Mouse (Mus musculus): ENCODE data around the gene Epha10. TPM values are rescaled to one million over a fixed set of nuclear protein-coding genes. Genes with fewer than 3 reads are reported as not detected.

Gene Epha10
- not detected for polyA plus RNA-seq (2015; fragmentation: Illumina TruSeq; extraction: RNeasy Lipid Tissue Mini Kit (QIAGEN cat#74804); ENCODE audit: insufficient read depth, low read depth, low replicate concordance)

DNA sequence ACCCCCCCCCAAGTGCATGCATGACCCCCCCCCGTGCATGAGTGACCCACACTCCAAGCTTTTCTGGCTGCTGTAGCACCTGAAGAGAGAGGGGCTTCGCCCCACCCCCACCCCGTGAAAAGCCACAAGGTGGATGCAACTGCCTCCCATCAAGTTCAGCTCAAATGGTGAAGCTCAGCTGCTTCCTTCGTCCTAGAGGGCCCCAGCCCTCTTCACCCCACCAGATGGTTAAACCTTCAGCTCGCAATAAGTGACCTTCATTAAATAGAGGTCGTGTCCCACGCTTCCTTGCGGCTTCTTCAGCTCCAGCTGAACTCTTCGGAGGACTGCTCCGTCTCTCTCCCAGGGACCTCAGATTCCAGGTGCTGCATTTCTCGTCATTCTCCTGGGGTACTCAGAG lies at the start of gene Epha10:
Gene Epha10 (plus strand): TSS at position 301 of the 400 bp plus-strand sequence.

DNA sequence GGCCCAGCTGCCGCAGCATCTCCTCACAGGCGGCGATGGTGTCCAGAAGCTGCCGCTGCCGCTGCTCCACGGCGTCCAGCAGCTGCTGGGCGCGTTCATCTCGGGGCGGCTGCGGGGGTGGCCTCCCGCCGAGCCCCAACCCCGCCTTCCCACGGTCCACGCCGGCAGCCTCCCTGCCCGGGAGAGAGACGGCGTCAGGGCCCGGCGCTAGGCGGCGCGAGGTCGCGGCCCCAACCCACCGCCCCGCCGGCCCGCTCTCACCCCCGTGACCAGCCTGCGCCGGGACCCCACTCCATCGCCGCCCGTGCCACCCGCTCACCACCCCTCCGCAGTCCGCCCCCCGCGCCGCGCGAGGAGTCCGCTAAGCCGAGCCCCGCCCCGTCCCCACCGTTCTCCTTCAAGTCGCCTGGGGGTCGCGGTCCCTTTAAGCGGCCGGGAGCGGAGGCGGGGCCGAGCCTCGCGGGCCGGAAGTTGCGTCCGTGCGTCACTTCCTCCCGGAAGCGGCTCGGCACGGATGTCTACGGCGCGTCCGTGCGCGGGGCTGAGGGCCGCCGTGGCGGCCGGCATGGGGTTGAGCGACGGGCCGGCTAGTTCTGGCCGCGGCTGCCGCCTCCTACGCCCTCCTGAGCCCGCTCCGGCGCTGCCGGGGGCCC lies 30.3 kb upstream of the Epha10 start, which contains the start of gene Yrdc:
Gene Yrdc (plus strand): TSS at position 419 of the 653 bp plus-strand sequence.

DNA sequence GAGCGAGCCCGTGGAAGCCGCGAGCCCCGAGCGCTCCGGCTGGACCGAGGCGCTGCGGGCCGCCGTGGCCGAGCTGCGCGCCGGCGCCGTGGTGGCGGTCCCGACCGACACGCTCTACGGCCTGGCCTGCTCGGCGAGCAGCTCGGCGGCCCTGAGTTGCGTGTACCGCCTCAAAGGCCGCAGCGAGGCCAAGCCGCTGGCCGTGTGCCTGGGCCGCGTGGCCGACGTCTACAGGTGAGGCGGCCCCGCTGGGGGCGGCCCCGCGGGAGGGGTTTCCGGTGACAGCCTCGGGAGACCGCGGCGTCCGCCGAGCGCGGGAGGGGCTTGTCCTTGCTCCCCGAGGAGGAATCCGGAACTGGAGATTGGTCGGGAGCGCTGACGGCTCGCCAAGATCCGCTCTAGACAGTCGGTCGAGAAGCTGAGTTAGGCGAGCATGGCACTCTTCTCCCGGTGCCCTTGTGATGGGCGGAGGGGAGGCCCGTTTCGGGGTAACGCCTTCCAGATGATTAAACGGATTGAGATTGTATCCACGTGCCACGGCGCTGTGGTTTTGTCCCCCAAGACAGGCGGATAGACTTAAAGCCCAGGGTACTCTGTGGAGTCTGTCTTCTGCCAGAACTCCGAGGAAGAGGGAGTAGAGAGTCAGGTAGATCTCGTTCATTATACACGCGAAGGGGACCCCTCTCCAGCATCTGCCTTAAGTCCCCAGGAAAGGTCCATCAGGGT lies 29.6 kb upstream of the Epha10 start, which contains the start of gene 1110065P20Rik:
Gene 1110065P20Rik (minus strand): TSS at position 264 of the 726 bp plus-strand sequence.

DNA sequence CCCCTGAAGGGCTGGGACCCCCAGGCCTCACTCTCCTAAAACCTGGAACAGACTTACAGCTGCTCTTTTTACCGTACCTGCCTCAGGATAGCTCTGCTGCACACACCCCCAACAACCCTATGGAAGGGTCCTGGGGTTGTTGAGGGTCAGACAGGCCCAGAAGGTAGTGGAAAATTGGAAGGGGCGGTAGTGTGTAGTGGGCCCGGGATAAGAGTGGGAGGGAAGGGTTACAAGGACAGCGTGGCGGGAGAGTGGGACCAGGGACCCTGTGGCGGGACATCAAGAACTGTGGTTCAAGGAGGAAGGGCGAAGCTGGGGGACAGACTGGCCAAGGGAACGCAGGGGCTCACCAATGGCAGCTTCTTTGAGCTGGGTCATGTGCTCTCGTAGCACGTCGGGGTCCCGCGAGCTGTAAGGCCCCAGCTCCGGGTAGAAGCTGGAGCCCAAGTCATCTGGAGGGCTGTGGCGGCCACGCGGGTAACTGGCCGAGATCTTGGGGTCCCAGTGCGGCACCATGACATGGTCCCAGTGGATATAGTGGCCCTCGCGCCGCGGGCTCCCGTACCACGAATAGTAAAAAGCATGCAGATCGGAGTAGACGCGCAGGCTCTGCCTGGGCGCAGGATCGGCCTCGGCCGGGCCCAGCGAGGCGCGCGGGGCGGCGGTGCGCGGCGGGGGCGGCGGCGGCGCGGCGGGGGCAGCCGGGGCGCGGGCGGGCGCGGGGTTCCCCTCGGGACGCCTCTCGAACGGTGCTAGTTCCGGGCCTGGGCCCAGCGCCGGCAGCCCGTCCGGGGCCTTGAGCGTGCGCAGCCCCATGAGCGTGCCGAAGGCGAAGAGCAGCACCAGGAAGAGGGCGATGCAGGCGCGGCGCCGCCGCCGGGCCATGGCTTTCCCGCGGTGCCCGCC lies 19.2 kb upstream of the Epha10 start, which contains the start of gene Maneal:
Gene Maneal (minus strand): TSS at position 889 of the 906 bp plus-strand sequence.

DNA sequence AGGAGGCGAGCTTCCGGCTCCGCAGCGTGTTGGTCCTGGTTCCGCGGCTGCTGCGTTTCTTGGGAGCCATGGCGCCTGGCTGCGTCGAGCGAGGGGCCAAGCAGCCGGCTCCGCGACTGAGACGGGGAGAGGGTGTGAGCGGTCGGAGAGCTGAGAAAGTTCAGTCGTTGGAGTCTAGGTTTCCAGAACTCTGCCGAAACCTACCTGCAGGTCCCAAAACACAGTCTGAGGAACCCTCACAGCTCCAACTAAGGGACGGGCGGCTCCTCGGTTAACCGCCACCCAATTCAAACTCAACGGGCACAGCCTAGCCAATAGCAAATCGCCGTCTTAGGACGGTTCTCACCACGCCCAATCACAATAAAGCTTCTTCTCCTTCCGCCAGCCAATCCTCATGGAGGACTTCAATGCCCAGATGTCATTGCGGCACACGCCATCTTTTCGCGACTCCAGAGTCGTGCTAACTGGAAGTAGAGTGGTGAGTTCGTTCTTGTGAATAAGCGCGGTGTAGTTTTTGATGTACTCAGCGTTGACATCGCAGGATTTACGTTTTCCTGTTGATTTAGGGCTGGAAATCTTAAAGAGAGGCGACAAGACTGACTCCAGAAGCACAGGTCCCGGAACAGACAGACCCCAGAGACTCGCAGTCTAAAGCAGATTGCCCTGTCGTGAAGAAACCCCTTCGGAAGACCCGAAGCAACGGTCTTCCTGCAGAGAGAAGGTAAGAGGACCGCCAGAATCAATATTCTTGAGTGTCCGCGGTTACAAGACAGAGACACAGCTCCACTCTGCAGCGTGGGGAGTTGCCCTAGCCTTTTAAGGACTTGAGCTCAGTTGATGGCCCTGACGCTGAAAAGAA lies 56.1 kb downstream of the Epha10 start, which contains the start of gene 9930104L06Rik:
Gene 9930104L06Rik (plus strand): TSS at position 436 of the 859 bp plus-strand sequence.

DNA sequence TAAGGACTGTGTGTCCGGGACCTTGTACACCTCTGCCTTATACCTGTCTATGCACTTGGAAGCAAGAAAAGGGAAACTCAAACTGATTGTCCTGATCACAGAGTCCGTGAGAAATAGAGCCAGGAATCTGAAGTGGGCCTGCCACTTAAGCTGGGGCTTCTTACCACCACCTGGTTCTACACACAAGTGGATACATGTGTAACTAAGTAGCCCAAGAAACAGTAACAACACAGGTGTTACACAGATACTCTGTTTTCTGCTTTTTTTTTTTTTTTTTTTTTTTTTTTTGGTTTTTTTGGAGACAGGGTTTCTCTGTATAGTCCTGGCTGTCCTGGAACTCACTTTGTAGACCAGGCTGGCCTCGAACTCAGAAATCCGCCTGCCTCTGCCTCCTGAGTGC lies 58.5 kb downstream of the Epha10 start, which contains the start of gene Cdca8:
Gene Cdca8 (minus strand): TSS at position 101 of the 400 bp plus-strand sequence.

Other genes starting within 250 kb of the Epha10 start
- gene Pou3f1, start 224.1 kb upstream of the Epha10 start, polyA plus RNA-seq (2015; fragmentation: Illumina TruSeq; extraction: RNeasy Lipid Tissue Mini Kit (QIAGEN cat#74804); ENCODE audit: insufficient read depth, low read depth, low replicate concordance), result not detected
- 6.6 TPM for gene Utp11, start 187.3 kb upstream of the Epha10 start, polyA plus RNA-seq (2015; fragmentation: Illumina TruSeq; extraction: RNeasy Lipid Tissue Mini Kit (QIAGEN cat#74804); ENCODE audit: insufficient read depth, low read depth, low replicate concordance)
- gene Fhl3, start 180.2 kb upstream of the Epha10 start, polyA plus RNA-seq (2015; fragmentation: Illumina TruSeq; extraction: RNeasy Lipid Tissue Mini Kit (QIAGEN cat#74804); ENCODE audit: insufficient read depth, low read depth, low replicate concordance), result 0.83 TPM
- gene Sf3a3, start 166.1 kb upstream of the Epha10 start, polyA plus RNA-seq (2015; fragmentation: Illumina TruSeq; extraction: RNeasy Lipid Tissue Mini Kit (QIAGEN cat#74804); ENCODE audit: insufficient read depth, low read depth, low replicate concordance), result 7.7 TPM
- gene Inpp5b, start 139.0 kb upstream of the Epha10 start, polyA plus RNA-seq (2015; fragmentation: Illumina TruSeq; extraction: RNeasy Lipid Tissue Mini Kit (QIAGEN cat#74804); ENCODE audit: insufficient read depth, low read depth, low replicate concordance), result 16.0 TPM
- gene Mtf1, start 78.8 kb upstream of the Epha10 start, polyA plus RNA-seq (2015; fragmentation: Illumina TruSeq; extraction: RNeasy Lipid Tissue Mini Kit (QIAGEN cat#74804); ENCODE audit: insufficient read depth, low read depth, low replicate concordance), result 3.5 TPM
- 19.0 TPM for gene Yrdc, start 30.2 kb upstream of the Epha10 start, polyA plus RNA-seq (2015; fragmentation: Illumina TruSeq; extraction: RNeasy Lipid Tissue Mini Kit (QIAGEN cat#74804); ENCODE audit: insufficient read depth, low read depth, low replicate concordance)
- gene 1110065P20Rik, start 29.7 kb upstream of the Epha10 start, polyA plus RNA-seq (2015; fragmentation: Illumina TruSeq; extraction: RNeasy Lipid Tissue Mini Kit (QIAGEN cat#74804); ENCODE audit: insufficient read depth, low read depth, low replicate concordance), result 17.3 TPM
- gene Maneal, start 18.7 kb upstream of the Epha10 start, polyA plus RNA-seq (2015; fragmentation: Illumina TruSeq; extraction: RNeasy Lipid Tissue Mini Kit (QIAGEN cat#74804); ENCODE audit: insufficient read depth, low read depth, low replicate concordance), result 0.30 TPM
- 4.1 TPM for gene 9930104L06Rik, start 56.1 kb downstream of the Epha10 start, polyA plus RNA-seq (2015; fragmentation: Illumina TruSeq; extraction: RNeasy Lipid Tissue Mini Kit (QIAGEN cat#74804); ENCODE audit: insufficient read depth, low read depth, low replicate concordance)
- gene Cdca8, start 58.4 kb downstream of the Epha10 start, polyA plus RNA-seq (2015; fragmentation: Illumina TruSeq; extraction: RNeasy Lipid Tissue Mini Kit (QIAGEN cat#74804); ENCODE audit: insufficient read depth, low read depth, low replicate concordance), result not detected
- 15.5 TPM for gene Rspo1, start 105.5 kb downstream of the Epha10 start, polyA plus RNA-seq (2015; fragmentation: Illumina TruSeq; extraction: RNeasy Lipid Tissue Mini Kit (QIAGEN cat#74804); ENCODE audit: insufficient read depth, low read depth, low replicate concordance)
- gene Gnl2, start 135.7 kb downstream of the Epha10 start, polyA plus RNA-seq (2015; fragmentation: Illumina TruSeq; extraction: RNeasy Lipid Tissue Mini Kit (QIAGEN cat#74804); ENCODE audit: insufficient read depth, low read depth, low replicate concordance), result 20.4 TPM
- gene Dnali1, start 184.8 kb downstream of the Epha10 start, polyA plus RNA-seq (2015; fragmentation: Illumina TruSeq; extraction: RNeasy Lipid Tissue Mini Kit (QIAGEN cat#74804); ENCODE audit: insufficient read depth, low read depth, low replicate concordance), result not detected
- 3.8 TPM for gene Snip1, start 185.8 kb downstream of the Epha10 start, polyA plus RNA-seq (2015; fragmentation: Illumina TruSeq; extraction: RNeasy Lipid Tissue Mini Kit (QIAGEN cat#74804); ENCODE audit: insufficient read depth, low read depth, low replicate concordance)
- 5.4 TPM for gene Meaf6, start 204.2 kb downstream of the Epha10 start, polyA plus RNA-seq (2015; fragmentation: Illumina TruSeq; extraction: RNeasy Lipid Tissue Mini Kit (QIAGEN cat#74804); ENCODE audit: insufficient read depth, low read depth, low replicate concordance)
- gene Zc3h12a, start 246.9 kb downstream of the Epha10 start, polyA plus RNA-seq (2015; fragmentation: Illumina TruSeq; extraction: RNeasy Lipid Tissue Mini Kit (QIAGEN cat#74804); ENCODE audit: insufficient read depth, low read depth, low replicate concordance), result 2.2 TPM